Mouse (Mus musculus) testis, adult 2 months (tissue): ENCODE measurements around the gene Dnajc5g.

ENCODE experiments used
- CTCF ChIP-seq: fragments of 200-500 bp; IDR thresholded peaks from 2 replicates; pipeline ENCODE4 v1.5.1; 2012; ENCODE audit warnings: low read depth, mild to moderate bottlenecking, inconsistent platforms, low read length, moderate library complexity; ENCODE audit not compliant: control insufficient read depth, insufficient read depth, insufficient replicate concordance
- POLR2A ChIP-seq: fragments of 200-500 bp; IDR thresholded peaks from 2 replicates; pipeline ENCODE4 v1.6.1; 2012; ENCODE audit warnings: low read depth, mild to moderate bottlenecking, inconsistent platforms, low read length, moderate library complexity; ENCODE audit not compliant: control insufficient read depth

DNA sequence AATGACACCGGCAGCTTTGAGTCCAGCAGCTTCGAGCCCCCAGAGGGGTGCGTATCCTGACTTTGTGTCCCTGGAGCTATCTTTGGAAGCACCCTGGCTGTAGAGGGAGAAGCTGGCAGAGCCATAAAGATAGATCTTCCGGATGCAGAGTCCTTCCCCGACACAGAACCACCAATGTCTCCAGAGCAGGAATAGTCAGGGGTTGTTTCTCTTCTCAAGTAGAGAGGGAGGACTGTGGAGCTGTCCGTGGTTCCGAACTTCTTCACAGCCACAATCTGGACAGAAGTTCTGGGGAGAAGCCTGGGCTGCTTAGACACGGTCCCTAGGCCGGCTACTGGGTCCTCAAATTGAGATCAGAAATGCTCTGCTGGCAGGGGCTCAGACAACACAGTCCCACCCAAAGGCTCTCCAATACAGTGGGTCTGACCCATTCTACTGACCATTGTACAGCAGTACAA lies 32.9 kb downstream of the Dnajc5g start:
- TF ChIP-seq POLR2A, result no peak
- no peak for TF ChIP-seq CTCF
